Mouse (Mus musculus) fat pad, adult 2 months (tissue): ENCODE data around the gene Gm4553.
"Not testable (repeated sequence)": the region's sequence is repeated elsewhere in the genome, so short reads cannot be mapped to it uniquely, and the experiment has no call there.

Source experiments
- DNase-seq: peaks from one replicate; pipeline ENCODE4 v3.0.0-alpha.2; 2011; ENCODE audit warnings: low read depth, low spot score; ENCODE audit errors: extremely low read depth

The Gm4553 gene

GRCm38 (mm10) chr7:142135934-142136333 is 29.6 kb downstream of the Gm4553 start, which contains the start of gene Gm39115:
Gm39115 (minus strand) TSS chr7:142136034.
- DNase-seq: not testable (repeated sequence)

DNA sequence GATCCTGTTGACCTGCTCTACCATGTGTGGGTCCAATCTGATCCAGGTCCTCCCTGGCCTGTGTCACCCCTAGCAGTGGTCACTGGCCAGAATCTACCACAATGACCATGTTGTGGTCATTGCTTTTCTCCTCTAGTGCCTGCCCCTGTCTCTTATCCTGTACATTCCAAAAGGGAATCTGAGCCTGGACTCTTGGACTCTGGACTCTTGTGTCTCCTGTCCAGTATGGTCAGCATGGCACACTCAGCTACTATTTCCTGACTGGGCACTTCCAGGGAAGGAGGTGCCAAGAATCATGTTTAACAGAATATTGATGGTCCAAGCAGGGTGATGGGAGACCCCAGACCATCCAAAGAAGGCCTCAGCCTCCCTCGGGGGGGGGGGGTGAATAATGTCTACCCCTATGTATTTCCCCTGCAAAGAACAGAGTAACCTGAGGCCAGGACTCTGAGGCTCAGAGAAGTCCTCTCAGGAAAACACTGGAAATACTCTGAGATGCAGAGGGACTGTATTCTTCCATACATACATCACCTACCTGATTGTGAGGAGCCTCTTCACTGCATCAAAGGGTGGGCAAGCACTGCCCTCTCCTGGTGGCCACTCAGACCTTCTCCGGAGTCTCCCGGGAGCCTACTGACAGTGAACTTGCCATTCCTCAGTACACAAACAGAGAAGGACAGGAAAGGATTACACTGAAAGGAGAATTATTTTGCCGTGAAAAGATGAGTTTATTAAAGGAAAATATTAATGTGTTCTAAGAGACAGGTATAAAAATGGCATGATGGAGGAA is 31.1 kb downstream of the Gm4553 start:
- DNase-seq: no peak

DNA sequence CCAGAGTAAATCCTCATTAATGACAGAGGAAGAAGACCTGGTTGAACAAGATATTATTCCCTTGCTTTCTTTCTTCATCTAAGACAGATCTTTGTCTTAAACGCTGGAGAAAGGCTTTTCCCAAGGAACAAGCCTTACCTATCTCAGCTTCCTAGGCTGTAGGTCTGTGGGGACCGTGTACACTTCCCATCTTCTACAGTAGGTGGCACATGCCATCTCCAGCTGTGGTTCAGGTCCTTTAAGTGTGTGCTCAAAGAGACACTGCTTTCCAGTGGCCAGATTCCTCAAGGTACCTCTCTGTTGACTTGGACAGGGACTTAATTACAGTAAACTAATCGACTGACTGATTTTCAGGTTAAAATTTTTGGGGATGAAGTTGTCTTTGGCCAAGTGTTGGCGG is 36.7 kb downstream of the Gm4553 start:
- DNase-seq: no peak

DNA sequence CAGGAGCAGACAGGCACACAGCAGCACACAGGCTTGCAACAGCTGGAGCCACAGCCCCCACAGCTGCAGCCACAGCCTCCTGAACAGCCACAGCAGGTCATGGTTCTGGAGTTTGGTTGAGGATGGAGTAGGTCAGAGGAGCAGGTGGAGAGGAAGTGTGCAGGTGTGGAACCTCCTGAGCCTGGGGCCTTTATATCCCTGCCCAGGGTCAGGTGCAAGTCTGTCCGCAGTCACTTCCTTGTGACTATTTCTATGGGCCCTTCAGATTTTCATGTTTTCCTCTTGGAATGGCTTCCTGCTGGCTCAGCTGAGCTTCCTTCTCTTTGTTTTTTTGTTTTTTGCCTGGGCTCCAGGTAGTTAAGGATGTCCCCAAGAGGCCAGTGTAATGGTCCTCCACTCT is 44.9 kb downstream of the Gm4553 start, which contains the start of gene Gm45618:
TSS of gene Gm45618 (minus strand) at position 101 of the 400 bp plus-strand sequence.
- DNase-seq: not testable (repeated sequence)

GRCm38 (mm10) chr7:142119632-142120031 is 45.9 kb downstream of the Gm4553 start:
- DNase-seq: no peak
